Mouse (Mus musculus) gastrocnemius, postnatal 14 days (tissue): ENCODE measurements around the gene Slc28a1. TPM values are rescaled to one million over a fixed set of nuclear protein-coding genes. Genes with fewer than 3 reads are reported as not detected.
"Not testable (repeated sequence)": the region's sequence is repeated elsewhere in the genome, so short reads cannot be mapped to it uniquely, and the experiment has no call there.

Source experiments
- DNase-seq: peaks from one replicate; pipeline ENCODE4 v3.0.0; 2021; ENCODE audit warnings: mixed read lengths
- intact Hi-C: fragments of 180-260 bp; cut with DNase I; formaldehyde crosslinking; loops from one replicate; pipeline ENCODE4 v1.15.1; 2025; ENCODE audit warnings: low total_unique reads
- total RNA-seq, 2 experiments: library from RNA; stranded (reverse); gene quantifications; 2 replicates each; pipeline ENCODE4 v1.2.3; 2021

Slc28a1 gene
- total RNA-seq, 2 experiments from 2014 or later = 0.43 to 0.66 TPM

DNA sequence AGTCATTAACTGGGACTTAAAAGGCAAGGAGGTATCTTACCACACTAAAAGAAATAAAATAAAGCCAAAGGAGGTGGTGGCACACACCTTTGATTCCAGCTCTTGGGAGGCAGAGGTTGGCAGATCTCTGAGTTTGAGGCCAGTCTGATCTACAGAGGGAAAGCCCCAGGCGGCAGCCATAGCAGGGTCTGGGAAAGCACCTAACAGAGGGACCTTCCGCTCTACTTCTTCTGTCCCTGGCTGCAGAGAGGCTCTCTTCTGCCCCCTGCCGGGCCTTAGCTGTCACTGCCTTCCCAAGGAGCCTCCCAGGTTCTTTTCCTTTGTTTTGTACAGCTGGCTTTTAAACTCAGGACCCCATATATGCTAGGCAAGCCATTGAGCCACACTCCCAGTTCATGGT, 40.4 kb downstream of the Slc28a1 start:
- peak; percentile 58 for DNase-seq
- intact Hi-C loops = loop anchor here (5.0 kb wide), 1 partner anchor 293 kb away; the partner anchor contains the start of gene Zscan2

DNA sequence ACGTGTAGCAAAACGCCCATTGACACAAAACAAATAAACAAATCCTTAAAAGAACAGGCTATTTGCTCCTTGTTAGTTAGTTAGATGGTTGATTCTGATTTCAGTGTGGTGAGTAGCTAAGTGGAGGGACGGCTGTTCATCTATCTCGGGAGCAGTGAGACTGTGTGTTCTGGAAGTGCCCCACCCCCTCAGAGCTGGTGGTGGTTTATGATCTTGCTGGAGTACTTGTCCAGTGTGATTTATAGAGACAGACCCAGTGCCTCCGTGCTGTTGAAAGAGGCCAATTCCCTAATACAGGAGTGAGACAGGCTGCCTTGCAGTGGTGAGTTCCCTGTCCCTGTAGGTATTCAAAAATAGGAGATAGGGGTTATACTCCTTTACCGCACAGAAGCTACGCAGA, 44.3 kb downstream of the Slc28a1 start:
- intact Hi-C loops = loop anchor here (5.0 kb wide), 1 partner anchor 297 kb away; the partner anchor contains the start of gene Zscan2
- no peak for DNase-seq

DNA sequence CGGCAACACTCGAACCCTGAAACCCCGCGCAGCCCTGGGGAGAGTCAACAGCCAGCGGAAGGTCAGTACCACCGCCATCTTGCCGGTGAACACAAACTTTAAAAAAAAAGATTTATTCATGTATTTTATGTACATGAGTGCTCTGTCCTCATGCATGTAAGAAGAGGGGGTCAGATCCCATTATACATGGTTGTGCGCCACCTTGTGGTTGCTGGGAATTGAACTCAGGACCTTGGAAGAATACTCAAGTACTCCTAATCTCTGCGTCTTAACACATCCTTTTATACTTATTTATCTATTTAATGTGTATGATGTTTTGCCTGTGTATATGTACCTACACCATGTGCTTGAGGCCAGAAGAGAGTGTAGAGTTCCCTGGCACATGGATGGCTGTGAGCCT, 47.1 kb downstream of the Slc28a1 start:
- intact Hi-C loops = no loop called here
- DNase-seq = no peak

DNA sequence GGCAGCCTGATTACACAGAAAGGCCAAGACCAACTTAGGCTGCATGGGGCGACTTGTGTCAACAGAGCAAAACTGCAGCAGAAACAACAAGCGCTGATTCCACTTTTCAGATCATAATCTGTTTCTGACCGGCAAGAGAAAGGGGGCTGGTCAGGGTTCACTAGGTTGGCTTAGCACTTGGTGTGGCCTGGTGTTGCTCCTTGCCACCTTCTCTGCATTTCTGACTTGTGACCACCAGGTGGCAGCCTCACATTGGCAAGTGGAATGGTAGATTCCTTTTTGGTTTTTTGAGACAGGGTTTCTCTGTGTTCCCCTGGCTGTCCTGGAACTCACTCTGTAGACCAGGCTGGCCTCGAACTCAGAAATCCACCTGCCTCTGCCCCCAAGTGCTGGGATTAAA, 47.7 kb downstream of the Slc28a1 start:
- intact Hi-C loops = no loop called here
- peak; percentile 75 for DNase-seq

DNA sequence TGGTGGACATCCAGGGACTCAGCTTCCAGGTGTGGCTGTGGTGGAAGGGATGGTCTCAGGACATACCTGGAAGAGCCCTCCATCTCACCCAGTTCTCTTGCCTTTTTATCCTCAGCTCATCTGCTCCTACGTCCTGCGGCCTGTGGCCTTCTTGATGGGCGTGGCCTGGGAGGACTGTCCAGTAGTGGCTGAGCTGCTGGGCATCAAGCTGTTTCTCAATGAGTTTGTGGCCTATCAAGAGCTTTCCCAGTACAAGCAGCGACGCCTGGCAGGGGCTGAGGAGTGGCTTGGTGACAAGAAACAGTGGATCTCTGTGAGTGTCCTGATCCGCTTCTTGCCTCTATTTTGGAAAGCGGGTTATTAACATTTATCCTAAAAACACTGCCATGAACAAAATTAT, 49.8 kb downstream of the Slc28a1 start:
- no peak for DNase-seq
- intact Hi-C loops = no loop called here

DNA sequence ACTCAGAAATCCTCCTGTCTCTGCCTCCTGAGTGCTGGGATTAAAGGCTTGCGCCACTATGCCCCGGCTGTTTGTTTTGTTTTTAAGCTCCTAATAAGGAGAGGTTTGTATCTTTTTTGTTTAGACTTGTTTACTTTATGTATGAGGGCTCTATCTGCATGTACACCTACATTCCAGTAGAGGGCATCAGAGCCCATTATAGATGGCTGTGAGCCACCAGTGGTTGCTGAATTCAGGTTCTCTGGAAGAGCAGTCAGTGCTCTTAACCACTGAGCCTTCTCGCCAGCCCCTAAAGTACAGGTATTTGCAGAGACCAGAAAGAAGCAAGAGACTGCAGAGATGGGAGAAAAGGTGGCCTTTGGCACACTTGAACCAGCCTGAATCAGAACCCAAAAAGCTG, 52.5 kb downstream of the Slc28a1 start:
- intact Hi-C loops = no loop called here
- peak; percentile 33 for DNase-seq

DNA sequence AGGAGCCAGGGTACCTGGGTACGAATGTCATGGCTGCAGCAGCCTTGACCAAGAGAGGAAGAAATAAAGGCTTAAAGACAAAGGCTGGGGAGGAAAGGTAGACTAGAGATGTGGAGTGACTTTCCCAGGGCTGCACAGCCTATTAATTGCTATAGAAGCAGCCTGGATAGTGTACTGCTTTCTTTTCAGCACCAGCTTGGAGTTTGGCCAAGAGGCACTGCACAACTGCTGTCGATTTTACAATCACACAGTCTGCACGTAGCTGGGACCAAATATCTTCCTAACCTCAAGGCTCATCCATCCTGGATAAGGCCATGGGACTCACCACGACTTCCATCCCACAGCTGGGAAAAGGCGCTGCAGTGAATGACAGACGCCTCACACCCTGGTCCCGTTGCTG, 54.8 kb downstream of the Slc28a1 start:
- intact Hi-C loops = loop anchor here (2.0 kb wide), 1 partner anchor 163 kb away; no protein-coding TSS in a partner anchor
- DNase-seq = no peak

DNA sequence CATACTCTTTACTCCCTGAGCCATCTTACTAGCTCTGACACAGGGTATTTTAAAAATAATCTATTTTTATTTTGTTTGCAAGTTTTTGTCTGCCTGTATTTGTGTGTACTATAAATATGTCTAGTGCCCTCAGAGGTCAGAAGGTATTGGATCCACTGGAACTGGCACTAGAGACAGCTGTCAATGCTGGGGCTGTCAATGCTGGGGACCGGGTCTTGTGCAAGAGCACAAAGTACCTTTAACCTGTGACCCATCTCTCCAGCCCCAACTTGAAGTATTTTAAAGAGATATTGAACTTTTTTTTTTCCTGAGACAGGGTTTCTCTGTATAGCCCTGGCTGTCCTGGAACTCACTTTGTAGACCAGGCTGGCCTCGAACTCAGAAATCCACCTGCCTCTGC, 59.3 kb downstream of the Slc28a1 start:
- intact Hi-C loops = no loop called here
- no peak for DNase-seq

DNA sequence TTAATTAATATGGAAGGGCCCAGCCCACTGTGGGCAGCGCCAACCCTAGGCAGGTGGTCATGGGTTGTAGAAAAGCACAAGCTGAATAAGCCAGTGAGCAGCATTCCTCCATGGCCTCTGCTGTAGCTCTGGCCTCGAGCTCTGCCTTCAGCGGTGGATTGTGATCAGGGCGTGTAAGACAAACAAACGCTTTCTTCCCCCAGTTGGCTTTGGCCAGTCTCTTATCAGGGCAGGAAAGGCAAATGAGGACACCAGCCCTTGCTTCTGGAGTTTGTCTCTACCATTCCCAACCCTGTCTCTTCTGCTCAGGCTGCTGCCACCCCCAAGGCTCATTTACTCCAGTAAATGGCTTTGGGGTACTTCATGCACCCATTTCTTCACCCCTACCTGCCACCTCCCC, 60.1 kb downstream of the Slc28a1 start:
- intact Hi-C loops = no loop called here

DNA sequence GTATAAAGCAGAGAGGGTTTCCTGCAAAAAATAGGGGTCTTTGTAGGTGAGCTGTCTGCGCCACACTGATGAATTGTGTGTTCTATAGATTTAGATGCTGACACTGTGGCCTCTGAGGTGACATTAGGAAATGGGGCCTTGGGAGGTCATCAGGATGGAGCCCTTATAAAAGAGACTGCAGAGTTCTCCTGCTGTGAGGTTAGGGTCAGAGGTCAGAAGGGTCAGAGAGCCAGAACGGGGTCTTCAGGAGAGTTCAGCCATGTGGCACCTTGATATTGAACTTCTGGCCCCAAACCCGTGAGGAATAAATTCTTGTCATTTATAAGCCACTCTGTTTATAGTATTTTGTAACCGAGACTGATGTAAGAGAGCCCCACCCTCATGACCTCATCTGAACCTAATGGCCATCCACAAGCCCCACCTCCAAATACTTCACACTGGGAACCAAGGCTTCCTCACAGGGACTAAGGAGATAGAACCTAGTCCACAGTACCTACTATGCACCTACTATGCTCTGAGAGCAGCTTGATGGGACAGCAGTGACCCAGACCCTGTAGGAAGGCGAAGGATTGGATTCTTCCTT, 61.7 kb downstream of the Slc28a1 start:
- intact Hi-C loops = no loop called here
- no peak for DNase-seq

More for the DNA sequence above, 60.1 kb downstream of the Slc28a1 start:
- DNase-seq = no peak

DNA sequence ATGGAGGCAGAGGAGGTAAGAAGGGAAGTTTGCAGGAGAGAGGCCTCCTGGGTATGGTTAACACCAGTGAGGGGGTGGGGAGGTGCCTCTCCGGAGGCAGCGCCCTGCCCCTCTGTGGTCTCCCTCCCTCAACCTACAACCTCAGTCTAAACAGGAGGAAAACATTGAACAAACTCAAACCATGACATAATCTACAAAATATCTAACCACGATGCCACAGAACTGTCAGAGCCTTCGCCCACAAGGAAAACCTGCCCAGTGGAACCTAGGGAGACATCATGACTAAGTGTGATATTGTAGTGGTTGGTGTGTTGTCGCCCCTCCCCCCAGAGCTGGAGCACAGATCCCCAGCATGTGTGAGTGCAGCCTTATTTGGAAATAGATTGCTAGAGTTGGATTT, 64.9 kb downstream of the Slc28a1 start:
- no peak for DNase-seq
- intact Hi-C loops = no loop called here

DNA sequence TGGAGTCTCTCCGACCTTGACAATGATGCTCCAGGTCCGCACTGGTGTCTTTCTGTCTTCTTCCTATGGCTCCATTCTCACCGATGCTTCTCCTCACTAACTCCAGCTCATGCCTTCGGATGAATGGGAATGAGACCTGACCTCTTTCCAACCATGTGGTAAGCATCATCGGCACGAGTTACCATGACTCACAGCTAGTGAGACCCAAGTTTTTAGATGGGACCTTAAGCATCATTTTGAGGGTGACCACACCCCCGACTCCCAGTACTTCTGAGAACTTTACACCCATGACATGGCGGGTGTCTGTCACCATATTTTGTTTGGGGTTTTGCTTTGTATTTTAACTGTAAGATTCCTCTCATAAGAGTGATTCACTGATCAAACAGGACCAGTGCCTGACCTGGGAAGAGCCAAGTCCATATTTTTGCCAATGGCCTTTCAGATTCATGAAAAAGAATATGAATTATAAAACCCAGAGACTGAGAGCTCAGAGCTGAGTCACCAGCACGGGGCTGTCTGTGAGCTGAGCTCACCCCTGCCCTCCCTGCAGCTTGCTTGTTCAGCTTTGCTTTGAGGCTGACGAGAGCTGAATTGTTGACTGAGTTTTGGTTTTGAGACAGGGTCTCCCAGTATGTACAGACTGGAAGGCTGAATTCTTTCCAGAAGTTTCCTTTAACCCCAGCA, 68.0 kb downstream of the Slc28a1 start:
- peak; percentile 25 for DNase-seq
- intact Hi-C loops = no loop called here

DNA sequence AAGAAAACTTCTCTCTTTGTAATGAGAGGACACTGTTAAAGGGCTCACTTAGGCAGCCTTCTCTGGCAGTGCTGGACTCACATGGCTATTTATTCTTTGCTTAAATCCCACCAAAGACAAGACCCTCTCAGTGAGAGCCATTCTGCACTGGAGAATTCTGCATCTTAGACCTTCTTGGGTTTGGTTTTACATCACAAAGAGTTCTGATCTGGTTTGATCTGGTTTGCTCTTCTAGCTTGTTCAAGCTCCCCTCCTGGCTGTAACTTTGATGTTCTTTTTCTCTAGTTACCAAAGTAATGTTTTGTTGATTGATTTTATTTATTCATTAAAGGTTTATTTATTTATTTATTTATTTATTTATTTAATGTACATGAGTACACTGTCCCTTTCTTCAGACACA, 68.6 kb downstream of the Slc28a1 start:
- intact Hi-C loops = no loop called here
- DNase-seq = no peak

DNA sequence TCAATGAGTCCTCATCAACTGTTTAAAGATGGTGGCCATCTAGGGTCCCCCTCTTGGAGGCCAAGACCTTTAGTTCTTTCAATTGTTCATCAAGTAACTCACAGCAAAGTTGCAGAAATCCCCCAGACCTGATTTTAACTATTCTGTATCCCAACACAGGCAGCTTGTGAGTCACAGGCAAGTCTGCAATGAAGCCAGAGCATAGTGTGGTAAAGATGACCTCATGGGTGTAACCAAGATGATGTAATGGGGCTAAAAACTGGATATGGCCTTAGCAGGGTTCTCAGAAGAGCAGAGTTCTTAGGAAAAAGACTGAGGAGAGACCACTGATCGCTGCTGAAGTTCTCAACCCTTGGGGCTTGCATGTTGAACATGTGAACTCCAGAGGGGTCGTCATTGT, 69.5 kb downstream of the Slc28a1 start:
- intact Hi-C loops = no loop called here
- no peak for DNase-seq

DNA sequence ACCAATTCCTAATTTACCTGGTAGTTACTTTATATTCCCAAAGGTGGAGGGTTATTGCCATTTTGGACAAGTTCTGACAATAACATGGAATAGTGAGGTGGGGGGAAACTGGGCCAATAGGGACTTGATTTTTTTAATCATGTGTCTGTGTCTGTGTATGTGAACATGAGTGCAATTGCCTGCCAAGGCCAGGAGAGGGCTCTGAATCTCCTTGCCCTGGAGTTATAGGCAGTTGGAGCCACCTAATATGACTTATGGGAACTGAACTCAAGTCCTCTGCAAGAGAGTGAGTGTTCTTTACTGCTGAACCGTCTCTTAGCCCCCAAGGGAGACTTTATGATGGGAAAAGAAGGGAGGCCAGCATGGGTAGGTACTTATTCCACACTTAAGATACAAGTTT, 70.1 kb downstream of the Slc28a1 start:
- intact Hi-C loops = no loop called here
- DNase-seq = no peak

DNA sequence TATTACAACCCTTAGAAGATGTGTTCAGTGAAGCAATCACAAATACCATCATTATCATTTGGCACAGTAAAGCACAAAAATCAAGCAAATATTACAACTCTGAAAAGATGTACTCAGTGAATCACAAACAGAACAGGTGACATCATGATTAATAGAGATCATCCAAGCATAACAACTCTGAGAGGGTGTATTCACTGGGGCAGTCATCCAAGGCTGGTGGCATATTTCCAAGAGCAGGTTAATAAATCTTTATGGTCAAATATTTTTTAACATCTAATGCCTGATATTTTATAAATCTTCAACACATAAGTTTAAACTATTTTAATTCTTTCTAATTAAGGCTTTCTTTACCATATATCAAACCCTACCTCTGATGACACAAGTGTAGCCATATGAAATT, 71.4 kb downstream of the Slc28a1 start:
- intact Hi-C loops, DNase-seq: not testable (repeated sequence)

DNA sequence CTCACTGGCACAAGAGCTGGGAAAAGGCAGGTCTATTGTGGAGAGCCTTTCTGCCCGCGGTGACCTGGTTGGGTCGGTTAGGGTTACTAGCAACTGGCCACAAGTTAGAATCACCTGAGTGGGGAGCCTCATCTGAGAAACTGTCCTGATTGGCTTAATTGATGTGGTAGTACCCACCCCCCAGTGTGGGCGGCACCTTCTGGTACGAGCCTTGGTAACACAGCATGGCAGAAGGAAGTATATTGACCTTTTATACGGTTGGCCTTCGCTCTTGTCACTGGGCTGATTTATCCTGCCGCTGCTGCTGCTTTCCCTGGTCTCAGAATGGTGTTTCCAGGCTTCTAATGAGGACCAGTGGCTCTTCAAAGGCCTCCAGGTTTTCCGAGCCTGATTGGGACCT, 74.6 kb downstream of the Slc28a1 start:
- DNase-seq = no peak
- intact Hi-C loops = no loop called here

DNA sequence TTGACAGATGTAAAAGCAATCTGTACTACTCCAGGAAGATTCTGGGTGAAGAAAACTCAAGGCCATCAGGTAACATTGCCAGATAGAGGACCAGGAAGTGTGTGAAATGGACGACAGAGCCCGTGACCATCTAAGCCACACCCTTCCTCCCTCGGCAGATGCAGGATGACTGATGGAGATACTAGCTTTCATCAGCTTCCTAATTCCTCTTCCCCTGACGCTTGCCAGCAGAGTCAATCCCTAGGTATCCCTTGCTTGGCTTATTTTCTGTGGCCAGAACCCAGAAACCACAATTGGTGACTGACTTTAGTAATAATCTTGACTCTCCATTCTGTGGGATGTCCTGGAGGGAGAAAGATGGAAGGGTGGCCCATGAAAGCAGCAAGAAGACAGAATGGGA, 80.9 kb downstream of the Slc28a1 start:
- intact Hi-C loops = no loop called here
- DNase-seq = no peak

DNA sequence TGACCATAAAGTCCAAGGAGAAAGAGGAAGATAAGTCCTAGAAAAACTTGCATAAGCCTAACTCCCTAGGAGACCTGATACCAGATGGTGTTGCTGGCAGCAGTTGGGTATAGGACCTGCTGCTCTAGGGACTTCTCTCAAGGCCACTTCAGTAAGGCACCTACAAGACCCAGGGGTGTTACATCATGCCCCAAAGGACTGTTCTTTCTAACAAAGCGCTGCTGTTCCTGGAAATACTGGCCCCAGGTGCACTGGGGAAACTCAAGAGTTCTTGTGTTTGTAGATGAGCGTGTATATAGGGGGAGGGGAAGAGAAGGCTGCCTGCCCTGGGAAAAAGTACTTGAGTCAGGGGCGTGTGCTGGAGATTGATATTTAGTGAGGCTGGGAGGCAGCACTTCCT, 82.2 kb downstream of the Slc28a1 start:
- intact Hi-C loops = no loop called here
- DNase-seq = no peak

DNA sequence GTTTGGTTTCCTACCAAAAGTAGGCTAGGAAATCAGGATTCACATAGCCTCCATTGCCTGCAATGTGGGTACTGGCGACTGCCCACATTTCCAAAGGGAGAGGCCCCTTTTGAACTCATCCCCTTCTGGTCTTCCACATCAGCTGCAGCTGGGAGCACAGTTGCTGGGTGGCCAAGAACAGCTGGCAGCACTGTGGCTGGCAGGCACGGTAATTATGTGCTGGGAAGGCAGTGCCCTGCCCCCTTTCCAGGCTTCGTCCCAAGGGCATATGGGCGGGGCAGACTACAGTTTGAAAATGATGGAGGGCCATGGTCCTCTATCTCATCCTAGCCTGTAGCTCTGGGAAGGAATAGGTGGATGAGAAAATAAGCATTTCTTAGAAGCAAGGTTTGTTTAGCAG, 83.9 kb downstream of the Slc28a1 start:
- intact Hi-C loops = no loop called here
- DNase-seq = peak; percentile 49

DNA sequence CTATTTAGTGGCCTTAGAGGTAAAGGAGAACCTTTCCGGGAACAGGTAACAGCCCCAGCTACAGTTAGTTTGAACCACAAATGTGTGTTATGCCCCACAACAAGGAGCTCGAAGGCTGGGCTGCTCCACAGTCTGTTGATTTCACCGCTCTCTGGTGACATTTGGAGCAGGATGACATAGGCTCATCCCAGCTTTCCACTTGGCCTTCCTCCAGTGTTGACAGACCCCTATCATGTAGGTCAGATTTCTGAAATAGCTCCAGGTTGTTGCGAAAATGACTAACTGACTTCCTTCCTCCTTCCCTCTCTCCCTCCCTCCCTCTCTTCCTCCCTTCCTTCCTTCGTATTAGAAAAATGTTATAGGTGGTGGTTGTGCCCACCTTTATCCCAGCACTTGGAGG, 84.5 kb downstream of the Slc28a1 start:
- intact Hi-C loops = no loop called here

DNA sequence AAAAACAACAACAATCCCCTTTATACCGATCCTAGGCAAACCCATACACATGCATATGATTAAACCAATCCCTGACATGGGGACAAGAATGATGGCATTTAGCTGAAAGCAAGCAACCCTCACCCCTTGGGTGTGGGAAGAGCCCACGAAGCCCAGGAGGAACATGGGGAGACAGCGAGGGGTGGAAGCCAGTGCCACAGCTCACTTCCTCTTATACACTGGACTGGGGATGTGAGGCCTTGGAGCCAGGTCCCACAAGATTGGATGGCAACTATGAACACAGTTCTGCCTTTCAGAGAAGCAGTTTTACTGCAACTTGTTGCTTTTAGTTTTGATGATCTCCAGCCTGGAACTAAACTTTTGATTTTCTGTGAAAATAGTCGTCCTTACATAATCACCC, 85.2 kb downstream of the Slc28a1 start:
- DNase-seq = no peak
- intact Hi-C loops = no loop called here

More for the DNA sequence above, 84.5 kb downstream of the Slc28a1 start:
- DNase-seq = no peak
